Mouse (Mus musculus): Measurements from ENCODE around the gene Vapb.
"Not testable (repeated sequence)": the region's sequence is repeated elsewhere in the genome, so short reads cannot be mapped to it uniquely, and the experiment has no call there.

Gene Vapb

DNA sequence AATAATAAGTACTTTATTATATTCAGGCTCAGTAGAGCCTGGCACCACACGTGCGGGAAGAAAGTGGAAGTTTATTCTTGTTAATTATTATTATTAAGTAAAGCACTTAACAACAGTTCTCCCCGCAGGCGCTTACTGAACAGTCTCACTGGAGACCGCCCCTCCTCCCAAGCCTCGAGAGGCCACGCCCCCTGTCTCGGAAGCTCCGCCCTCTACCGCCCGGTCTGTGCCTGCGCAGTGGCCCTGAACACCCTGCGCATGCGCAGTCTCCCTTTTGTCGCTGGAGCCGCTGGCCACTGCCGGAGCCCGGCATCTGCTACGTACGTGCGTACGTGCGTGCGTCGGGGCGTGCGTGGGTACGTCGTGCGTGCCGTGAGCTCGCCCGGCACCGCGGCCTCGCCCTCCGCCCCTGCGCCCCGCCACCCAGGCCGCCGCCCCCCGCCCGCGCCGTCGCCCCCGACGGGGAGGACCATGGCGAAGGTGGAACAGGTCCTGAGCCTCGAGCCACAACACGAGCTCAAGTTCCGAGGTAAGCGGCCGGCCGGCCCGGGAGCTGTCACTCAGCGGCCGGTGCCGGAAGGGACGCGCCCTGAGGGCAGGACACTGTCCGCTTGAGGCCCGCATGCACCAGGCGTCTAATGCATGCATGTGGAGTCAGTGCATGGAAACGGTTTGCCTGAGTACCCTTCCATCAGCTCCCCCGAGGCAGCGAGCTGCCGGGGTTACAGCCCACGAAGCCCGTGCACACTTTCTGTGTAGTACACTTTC is at the start of gene Vapb:
Gene Vapb (plus strand): TSS at position 290 of the 768 bp plus-strand sequence.
- peak; percentile 98 for DNase-seq

GRCm38 (mm10) chr2:173689835-173690234 is 47.5 kb upstream of the Vapb start:
- no peak for DNase-seq

- DNase-seq, result no peak
These were observed 45.6 kb upstream of the Vapb start for GRCm38 (mm10) chr2:173691748-173692147.

DNA sequence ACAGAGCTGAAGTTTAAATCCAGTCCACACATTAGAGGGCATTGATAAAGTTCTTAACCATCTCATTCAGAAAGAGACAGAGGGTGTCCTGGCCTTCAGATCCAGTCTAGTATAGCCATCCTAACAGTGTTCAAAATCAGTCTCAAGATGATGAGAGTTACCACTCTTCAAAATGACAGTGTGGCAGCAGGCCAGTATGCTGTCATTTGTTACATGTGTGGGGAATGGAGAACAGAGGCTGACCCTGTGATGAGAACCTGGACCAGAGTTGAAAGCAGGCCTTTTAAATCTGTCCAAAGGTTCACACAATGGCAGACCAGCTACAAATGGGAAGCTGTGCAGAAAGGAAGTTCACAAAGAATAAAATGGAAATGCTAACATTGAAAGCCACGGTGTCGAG is 44.6 kb upstream of the Vapb start:
- no peak for DNase-seq

- no peak for DNase-seq
These were observed 38.5 kb upstream of the Vapb start for GRCm38 (mm10) chr2:173698850-173699249.

DNA sequence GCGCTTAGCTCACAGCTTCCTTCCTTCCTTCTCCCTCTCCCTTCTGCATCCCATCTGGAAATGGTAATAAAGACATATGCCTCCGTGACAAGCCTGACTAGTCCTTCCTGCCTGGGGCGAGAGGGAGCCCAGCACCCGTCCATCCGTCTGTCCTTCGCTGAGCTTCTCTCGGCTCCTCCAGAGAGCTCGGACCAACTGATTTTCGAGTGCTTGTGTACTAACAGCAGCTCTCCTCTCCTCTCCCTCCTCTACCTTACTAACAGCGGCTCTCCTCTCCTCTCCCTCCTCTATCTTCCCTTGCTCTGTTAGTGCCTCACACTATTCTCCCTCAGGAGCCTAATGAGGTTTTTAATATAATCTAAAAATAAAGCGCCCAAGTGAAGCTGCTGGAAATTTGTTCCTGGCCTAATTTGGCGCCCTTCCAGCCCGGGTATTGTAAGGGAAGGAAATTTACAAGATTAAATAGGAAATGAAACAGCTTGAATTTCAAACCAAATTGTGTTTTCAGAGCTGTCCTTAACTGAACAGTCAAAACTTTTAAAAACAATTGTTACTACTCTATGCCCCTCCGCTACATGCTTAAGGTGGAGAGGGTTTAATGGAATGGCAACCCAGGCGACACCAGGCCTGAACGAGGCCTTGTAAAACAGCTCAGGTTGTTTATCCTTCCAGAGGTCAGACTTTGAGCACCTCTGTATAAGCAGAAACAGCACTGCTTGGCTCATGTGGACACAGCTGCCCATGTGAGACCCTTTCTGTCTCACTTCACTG is 35.0 kb upstream of the Vapb start:
- no peak for DNase-seq

- no peak for DNase-seq
These were observed 34.5 kb upstream of the Vapb start for GRCm38 (mm10) chr2:173702867-173703237.

GRCm38 (mm10) chr2:173705827-173706551 is 31.3 kb upstream of the Vapb start:
- DNase-seq, result no peak

DNA sequence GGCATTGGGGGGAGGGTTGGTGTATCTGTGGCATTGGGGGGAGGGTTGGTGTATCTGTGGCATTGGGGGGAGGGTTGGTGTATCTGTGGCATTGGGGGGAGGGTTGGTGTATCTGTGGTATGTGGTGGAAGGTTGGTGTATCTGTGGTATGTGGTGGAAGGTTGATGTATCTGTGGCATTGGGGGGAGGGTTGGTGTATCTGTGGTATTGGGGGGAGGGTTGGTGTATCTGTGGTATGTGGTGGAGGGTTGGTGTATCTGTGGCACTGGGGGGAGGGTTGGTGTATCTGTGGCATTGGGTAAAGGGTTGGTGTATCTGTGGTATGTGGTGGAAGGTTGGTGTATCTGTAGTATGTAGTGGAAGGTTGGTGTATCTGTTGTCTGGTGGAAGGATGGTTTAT is 29.7 kb upstream of the Vapb start:
- DNase-seq, result not testable (repeated sequence)

DNA sequence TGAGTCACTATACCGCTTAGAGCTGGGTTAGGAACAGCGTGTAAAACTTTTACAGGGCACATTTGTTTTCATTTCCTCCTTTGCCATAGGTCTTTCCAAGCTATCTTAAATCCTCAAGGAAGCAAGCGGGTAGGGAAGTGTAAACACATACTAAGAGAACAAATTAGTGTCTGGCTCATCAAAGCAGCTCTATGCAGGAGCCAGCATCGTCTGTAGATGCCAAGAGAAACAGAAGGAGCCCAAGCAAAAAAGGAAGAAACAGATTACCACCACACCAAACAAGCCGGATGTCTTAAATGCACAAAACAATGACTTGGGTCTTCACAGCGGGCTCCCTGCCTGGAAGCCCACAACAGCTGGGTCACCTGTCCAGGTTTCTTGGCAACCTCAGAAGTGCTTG is 27.1 kb upstream of the Vapb start:
- no peak for DNase-seq

DNA sequence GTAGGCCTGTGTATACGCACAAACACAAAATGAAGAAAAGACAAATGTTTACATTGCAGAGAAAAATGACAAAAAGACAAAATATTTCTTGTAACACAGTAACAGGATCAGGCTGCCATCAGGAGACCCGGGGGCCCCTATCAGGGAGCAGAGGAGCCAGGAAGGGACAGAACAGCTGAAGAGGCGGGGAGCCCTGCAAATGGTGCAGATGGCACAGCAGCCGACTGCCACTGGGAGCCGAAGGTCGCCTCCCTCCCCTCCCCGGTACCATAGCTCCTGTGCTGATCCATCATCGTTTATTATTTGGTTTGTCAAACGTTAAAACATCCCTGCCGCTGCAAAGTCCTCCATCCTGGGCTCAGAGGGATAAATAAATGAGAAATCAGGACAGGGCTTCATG is 24.7 kb upstream of the Vapb start:
- no peak for DNase-seq

DNA sequence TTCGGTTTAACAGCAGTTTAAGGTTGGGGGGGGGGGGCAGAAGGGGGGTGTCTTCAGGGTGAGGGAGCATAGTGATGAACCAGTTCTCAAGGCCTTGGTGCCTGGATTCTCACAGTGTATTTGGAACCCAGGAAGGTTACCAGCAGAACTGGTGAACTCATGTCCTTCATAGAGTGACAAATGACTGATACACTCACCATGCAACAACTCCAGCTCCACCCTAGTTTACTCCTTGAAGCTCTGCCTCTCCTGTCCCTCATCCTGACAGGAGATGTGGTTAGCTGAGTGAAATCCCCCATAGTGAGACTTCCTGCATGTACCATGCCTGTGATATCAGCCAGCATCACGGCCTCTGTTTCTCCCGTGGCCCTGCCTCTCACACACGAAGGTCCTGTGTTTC is 24.1 kb upstream of the Vapb start:
- no peak for DNase-seq

DNA sequence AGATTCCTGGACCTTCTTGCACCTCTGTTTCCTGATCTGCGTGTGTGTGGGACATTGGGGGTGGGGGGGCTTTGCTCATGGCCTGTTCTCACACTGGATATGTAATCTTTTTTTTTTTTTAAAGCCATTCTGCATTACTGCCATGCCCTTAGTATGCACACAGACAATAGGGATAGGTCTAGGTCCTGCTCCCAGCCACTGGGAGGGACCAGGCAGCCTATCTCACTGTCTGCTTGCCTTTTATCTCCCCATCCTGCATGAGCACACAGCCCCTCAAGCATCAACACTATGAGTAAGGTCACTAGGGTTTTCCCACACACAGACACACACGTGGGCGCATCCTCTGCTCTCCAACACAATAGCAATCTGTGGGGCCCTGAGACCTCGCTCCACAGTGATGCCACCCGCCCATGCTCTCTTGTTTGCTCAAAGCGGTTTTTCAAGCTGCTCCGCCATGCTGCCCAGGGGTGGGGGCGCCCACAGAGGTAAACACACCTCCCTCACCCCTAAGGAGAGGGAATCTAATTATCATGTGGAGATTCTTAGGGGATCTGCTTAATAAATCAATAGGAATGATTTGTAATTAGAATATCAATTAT is 22.6 kb upstream of the Vapb start:
- DNase-seq, result peak; percentile 21

- no peak for DNase-seq
These were observed 20.3 kb upstream of the Vapb start for GRCm38 (mm10) chr2:173716966-173717365.

DNA sequence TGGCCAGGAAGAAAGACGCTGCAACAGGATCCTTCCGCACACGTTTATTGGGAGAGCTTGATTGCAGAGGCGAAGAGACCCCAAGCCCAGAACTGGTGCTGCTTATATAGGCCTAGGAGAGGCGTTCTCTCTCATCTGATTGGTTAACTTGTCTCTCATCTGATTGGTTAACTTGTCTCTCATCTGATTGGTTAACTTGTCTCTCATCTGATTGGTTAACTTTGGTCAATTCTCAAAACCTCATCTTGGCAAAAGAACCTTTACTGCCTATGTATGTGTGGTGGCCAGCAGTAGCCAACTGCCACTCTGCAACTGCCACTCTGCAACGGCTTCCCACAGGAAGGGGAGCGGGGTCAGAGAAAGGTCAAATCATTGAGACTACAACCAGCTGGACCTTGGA is 18.2 kb upstream of the Vapb start, which contains the start of gene 1700010B08Rik:
Gene 1700010B08Rik (plus strand): TSS at position 301 of the 400 bp plus-strand sequence.
- DNase-seq, result peak; percentile 25

DNA sequence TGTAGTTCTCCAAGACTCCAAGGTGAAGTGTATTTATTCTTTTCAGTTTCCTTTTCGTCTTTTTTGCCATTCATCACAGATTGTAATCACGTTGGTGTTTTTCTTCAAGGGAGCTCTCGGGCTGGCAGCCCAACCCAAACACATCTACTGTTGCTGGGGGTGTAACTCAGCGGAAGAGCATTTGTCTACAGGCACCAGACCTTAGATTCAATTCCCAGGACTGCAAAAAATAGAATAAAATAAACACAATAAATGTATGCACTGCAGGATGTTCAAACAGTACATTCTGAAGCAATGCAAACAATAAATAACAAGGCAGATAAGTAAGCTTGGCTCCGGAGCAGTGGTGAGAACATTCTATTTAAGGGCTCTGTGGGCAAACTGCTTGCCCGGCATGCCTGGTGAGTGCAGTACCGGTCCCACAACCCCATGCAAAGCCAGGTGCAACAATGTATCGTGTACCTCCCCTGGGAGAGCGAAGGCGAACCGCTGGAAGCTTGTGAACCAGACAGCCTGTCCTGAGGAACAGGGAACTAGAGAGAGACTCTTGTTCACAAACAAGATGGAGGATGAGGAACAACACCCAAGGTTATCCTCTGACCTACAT is 15.0 kb upstream of the Vapb start:
- no peak for DNase-seq

- DNase-seq, result peak; percentile 58
These were observed 12.9 kb upstream of the Vapb start for GRCm38 (mm10) chr2:173724382-173724781.

DNA sequence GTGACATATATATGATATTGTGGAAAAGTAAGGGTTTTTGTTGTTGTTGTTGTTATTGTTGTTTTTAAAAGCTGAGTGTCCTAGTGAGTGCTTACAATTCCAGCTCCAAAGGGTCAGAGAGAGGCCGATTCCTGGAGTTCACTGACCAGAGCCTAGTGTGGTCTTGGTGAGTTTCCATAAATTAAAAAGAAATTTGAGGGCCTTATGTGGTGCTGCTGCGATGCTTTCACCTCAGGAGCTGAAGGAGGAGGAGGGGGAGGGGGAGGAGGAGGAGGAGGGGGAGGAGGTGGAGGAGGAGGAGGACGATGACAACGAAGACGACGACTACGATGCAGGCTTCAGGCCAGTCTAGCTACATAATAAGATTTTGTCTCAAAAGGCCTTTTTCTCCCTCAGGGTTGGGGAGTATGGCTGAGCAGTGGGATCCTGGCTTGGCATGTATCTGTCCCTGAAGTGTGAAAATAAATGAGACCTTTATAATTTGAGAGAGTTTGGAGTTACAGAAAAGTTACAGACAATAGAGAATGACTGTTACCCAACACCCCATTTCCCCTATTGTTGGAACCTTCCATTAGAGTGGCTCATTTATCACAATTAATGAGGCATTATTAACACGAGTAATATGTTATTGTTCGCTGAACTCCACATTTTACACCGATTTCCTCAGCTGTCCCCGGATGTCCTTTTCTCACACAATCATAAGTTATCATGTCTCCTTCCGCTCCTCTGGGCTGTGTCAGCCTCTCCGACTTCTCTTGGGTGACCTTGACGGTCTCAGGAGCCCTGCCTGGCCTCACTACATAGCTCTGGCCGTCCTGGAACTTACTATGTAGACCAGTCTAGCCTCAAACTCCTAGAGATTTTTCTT is 12.1 kb upstream of the Vapb start:
- peak; percentile 84 for DNase-seq

- no peak for DNase-seq
These were observed 11.5 kb upstream of the Vapb start for GRCm38 (mm10) chr2:173725819-173726218.

GRCm38 (mm10) chr2:173730444-173730966 is 6.8 kb upstream of the Vapb start:
- DNase-seq, result peak; percentile 81

- DNase-seq, result no peak
These were observed 2.9 kb upstream of the Vapb start for GRCm38 (mm10) chr2:173734426-173734825.

All from retina, postnatal 1 day (tissue).